Mouse (Mus musculus): ENCODE measurements around the gene Ube2d1. TPM values are rescaled to one million over a fixed set of nuclear protein-coding genes. Genes with fewer than 3 reads are reported as not detected.

Ube2d1 gene
- polyA plus RNA-seq, 1 experiment from 2014 or later = 55.5 TPM

DNA sequence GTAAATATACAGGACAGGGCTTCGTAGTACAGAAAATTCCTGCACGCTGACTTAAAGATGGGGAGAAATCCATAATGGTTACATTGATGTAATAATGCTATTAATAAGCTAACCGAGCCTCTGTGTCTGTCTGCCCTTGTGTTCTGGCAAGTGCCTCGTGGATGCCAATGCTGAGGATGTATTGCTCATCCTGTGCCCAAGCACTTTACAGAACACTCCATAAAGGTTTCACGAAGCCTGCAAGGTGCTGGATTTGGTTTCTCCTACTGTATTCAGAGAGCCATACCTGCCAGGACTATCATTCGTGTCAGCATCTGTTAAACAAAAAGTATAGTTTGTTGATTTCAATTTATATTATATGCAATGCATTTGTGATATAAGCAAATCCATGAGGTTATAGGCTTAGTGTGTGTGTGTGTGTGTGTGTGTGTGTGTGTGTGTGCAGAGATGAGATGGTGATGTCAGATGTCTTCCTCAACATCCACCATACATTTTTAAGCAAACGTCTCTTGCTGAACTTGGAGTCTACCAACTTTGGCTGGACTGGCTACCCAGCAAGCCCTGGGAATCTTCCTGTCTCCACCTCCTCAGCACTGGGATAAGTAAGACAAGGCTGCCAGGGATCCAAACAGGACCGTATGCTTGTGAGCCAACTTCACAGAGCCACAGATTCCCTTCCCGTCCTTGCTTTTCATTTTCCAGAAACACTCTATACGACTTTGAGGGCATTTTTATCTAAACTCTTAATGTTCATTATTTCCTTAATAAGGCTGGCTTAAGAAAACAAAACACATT lies 35.8 kb downstream of the Ube2d1 start:
- WGBS = 71% methylated on average over 10 of the region's 10 CpGs
- Histone ChIP-seq H3K4me1 (replicated peaks; ENCODE audit: control insufficient read depth, insufficient read depth, low read length) (no peaks in the 10 kb centered on the region), H3K27ac (ENCODE audit: low read length) (no peak overlapping the region), H3K4me2 (ENCODE audit: low read depth, low read length) (no peak overlapping the region), H3K4me3 (ENCODE audit: low read length) (no peak overlapping the region), H3K27me3 (ENCODE audit: control insufficient read depth, insufficient read depth, low read depth, low read length) (no peaks in the 10 kb centered on the region), H3K36me3 (ENCODE audit: control insufficient read depth, insufficient read depth, low read length) (no peaks in the 10 kb centered on the region; the same call in 1 of the 2 replicates), H3K9me3 (ENCODE audit: control insufficient read depth, low read length) (no peaks in the 10 kb centered on the region), H3K9ac (ENCODE audit: low read length) (no peak overlapping the region)
- ATAC-seq (ENCODE audit: low read depth) = no peak

DNA sequence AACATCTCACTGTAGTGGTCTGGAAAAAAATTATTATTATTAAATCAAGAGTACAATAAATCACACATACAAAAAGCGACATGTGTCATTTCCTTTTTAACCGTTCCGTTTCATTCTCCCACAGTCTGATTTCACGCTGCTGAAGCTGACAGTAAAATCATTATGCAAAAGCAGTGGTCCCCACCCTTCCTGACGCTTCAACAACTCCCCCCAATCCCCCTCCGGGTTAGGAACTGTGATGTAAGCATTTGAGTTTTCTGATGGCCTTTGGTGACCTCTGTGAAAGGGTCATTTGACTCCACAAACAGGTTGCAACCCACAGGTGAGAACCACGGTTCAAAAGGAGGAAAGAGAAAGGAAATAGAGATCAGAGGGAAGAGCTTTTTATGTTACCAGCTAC lies 38.1 kb downstream of the Ube2d1 start:
- WGBS = 37% methylated on average over 7 of the region's 7 CpGs
- Histone ChIP-seq H3K9me3 (ENCODE audit: control insufficient read depth, low read length) (no peaks in the 10 kb centered on the region), H3K4me3 (ENCODE audit: low read length) (no peak overlapping the region), H3K27me3 (ENCODE audit: control insufficient read depth, insufficient read depth, low read depth, low read length) (no peaks in the 10 kb centered on the region), H3K4me1 (replicated peaks; ENCODE audit: control insufficient read depth, insufficient read depth, low read length) (no peaks in the 10 kb centered on the region), H3K36me3 (ENCODE audit: control insufficient read depth, insufficient read depth, low read length) (no peaks in the 10 kb centered on the region), H3K27ac (ENCODE audit: low read length) (no peak overlapping the region), H3K4me2 (ENCODE audit: low read depth, low read length) (no peak overlapping the region), H3K9ac (ENCODE audit: low read length) (no peak overlapping the region)
- ATAC-seq (ENCODE audit: low read depth) = no peak

DNA sequence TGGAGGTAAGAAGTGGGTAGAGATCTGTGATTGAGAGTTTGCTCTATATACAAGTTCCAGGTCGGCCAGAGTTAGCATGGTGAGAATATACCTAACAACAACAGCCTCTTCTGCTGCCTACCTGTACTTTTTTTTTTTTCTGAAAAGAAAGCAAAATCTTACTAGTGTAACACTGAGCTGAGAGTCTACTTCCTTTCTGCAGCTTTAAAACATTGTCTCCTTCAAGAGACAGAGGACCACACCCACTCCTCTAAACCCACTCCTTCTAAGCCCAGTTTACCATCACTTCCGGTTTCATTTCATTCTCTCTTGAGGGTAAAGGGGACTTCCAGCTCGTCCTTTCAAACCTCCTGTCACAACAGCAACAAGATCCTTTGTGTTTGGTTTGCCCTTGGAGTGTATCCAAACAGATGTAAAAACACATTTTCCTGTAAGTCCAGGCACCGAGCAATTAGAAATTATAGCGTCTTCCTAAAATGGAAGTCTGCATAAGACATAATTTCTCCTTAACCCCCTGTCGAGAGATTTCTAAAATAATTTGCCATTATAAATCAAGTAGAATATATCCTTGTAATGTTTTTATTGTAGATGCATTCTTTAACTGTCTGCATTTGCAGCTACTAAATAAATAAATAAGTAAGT lies 45.5 kb downstream of the Ube2d1 start:
- Histone ChIP-seq H3K27me3 (ENCODE audit: control insufficient read depth, insufficient read depth, low read depth, low read length) (no peaks in the 10 kb centered on the region), H3K9me3 (ENCODE audit: control insufficient read depth, low read length) (no peaks in the 10 kb centered on the region), H3K9ac (ENCODE audit: low read length) (no peak overlapping the region), H3K4me3 (ENCODE audit: low read length) (peak overlapping the region; percentile 31), H3K27ac (ENCODE audit: low read length) (no peak overlapping the region), H3K36me3 (ENCODE audit: control insufficient read depth, insufficient read depth, low read length) (peaks cover 7% of the 10 kb centered on the region; the same call in 1 of the 2 replicates), H3K4me2 (ENCODE audit: low read depth, low read length) (peak overlapping the region; percentile 46), H3K4me1 (replicated peaks; ENCODE audit: control insufficient read depth, insufficient read depth, low read length) (peaks cover 7% of the 10 kb centered on the region)
- ATAC-seq (ENCODE audit: low read depth) = no peak
- WGBS = 42% methylated on average over 6 of the region's 6 CpGs

DNA sequence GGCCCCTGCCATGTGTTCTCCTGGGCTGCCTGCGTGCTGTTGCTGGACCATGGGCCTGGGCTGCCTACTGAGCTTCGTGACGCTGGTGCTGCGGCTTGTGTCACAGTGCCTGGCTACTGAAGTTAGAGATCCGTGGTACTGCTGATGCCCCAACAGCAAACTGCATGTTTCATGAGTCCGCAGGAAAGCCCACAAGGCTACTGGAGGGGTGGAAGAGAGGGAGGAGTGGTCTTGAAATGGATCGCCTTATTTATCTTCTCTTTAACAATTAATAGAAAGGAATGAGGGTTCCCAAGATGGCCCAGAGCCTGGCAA lies 46.9 kb downstream of the Ube2d1 start, which contains the start of gene Tfam:
Tfam (minus strand) TSS at position 41 of the 315 bp plus-strand sequence.
- 2% methylated on average over 7 of the region's 7 CpGs for WGBS
- H3K36me3 ChIP-seq (ENCODE audit: control insufficient read depth, insufficient read depth, low read length) = peaks cover 16% of the 10 kb centered on the region

DNA sequence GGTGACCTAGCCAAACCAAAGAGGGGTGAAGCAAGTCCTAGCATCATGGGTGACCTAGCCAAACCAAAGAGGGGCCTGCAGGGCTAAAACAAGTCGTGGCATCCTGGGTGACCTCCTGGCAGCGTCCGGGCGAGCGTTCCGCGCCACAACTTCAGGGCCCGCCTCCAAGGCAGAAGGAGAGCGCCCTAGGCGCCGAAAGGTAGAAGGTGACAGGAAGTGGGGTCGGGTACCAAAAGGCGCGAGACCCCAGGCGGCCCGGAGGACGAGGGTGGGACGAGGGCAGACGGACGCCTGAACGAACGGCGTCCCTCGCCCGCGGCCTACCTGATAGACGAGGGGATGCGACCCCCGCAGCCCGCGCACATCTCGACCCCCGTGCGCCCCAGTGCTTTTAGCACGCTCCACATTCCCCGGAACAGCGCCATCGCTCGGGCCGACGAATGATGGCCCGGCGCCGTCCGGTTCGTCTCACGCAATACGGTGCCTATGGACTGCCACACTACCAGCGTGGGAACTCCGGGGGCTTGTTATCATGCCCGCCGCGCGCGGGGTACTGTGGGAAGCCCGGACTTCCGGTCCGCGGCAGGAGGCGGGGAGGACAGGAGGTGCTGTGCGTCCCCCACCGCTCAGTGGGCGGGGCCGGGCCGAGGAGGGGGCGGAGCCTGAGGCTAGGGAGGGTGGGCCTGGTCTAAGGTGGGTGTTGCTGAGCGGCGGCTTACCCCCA lies 47.4 kb downstream of the Ube2d1 start:
- Histone ChIP-seq H3K9ac (ENCODE audit: low read length) (peak overlapping the region; percentile 89), H3K4me2 (ENCODE audit: low read depth, low read length) (peak overlapping the region; percentile 51), H3K9me3 (ENCODE audit: control insufficient read depth, low read length) (no peaks in the 10 kb centered on the region), H3K27ac (ENCODE audit: low read length) (peak overlapping the region; percentile 64; the same call in 1 of the 2 replicates), H3K36me3 (ENCODE audit: control insufficient read depth, insufficient read depth, low read length) (peaks cover 19% of the 10 kb centered on the region), H3K4me3 (ENCODE audit: low read length) (peak overlapping the region; percentile 81), H3K27me3 (ENCODE audit: control insufficient read depth, insufficient read depth, low read depth, low read length) (no peaks in the 10 kb centered on the region), H3K4me1 (replicated peaks; ENCODE audit: control insufficient read depth, insufficient read depth, low read length) (peaks cover 7% of the 10 kb centered on the region)
- peak; percentile 99 for ATAC-seq (ENCODE audit: low read depth)
- under 1% methylated on average over 66 of the region's 68 CpGs for WGBS

More for the DNA sequence above, 46.9 kb downstream of the Ube2d1 start, which contains the start of gene Tfam:
- no peak for ATAC-seq (ENCODE audit: low read depth)
- Histone ChIP-seq H3K4me2 (ENCODE audit: low read depth, low read length) (peak within 1 kb of the TSS; percentile 51), H3K27me3 (ENCODE audit: control insufficient read depth, insufficient read depth, low read depth, low read length) (no peaks in the 10 kb centered on the region), H3K4me3 (ENCODE audit: low read length) (peak within 1 kb of the TSS; percentile 81), H3K9ac (ENCODE audit: low read length) (peak within 1 kb of the TSS; percentile 89), H3K9me3 (ENCODE audit: control insufficient read depth, low read length) (no peaks in the 10 kb centered on the region), H3K4me1 (replicated peaks; ENCODE audit: control insufficient read depth, insufficient read depth, low read length) (peaks cover 7% of the 10 kb centered on the region), H3K27ac (ENCODE audit: low read length) (peak within 1 kb of the TSS; percentile 64; the same call in 1 of the 2 replicates)

DNA sequence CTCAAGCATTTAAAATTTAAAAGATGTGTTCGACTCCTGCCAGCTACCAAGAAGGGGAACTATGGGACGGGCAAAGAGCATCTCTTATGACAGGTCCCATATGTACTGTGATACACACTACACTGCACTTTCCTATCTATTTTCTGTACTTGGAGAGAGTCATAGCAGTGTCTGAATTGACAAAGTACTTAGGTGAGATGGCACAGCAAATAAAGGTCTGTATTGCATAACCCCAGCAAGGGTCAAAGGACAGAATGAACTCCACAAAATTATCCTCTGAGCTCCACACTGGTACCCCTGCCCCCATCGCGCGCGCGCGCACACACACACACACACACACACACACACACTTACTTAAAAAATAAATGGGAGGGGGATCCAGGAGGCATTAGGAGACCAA lies 51.0 kb downstream of the Ube2d1 start:
- Histone ChIP-seq H3K9me3 (ENCODE audit: control insufficient read depth, low read length) (no peaks in the 10 kb centered on the region), H3K4me1 (replicated peaks; ENCODE audit: control insufficient read depth, insufficient read depth, low read length) (peaks cover 3% of the 10 kb centered on the region), H3K4me3 (ENCODE audit: low read length) (no peak overlapping the region), H3K4me2 (ENCODE audit: low read depth, low read length) (no peak overlapping the region), H3K9ac (ENCODE audit: low read length) (no peak overlapping the region), H3K27ac (ENCODE audit: low read length) (no peak overlapping the region), H3K27me3 (ENCODE audit: control insufficient read depth, insufficient read depth, low read depth, low read length) (no peaks in the 10 kb centered on the region), H3K36me3 (ENCODE audit: control insufficient read depth, insufficient read depth, low read length) (peaks cover 27% of the 10 kb centered on the region)
- WGBS = 92% methylated on average over 8 of the region's 8 CpGs
- no peak for ATAC-seq (ENCODE audit: low read depth)

DNA sequence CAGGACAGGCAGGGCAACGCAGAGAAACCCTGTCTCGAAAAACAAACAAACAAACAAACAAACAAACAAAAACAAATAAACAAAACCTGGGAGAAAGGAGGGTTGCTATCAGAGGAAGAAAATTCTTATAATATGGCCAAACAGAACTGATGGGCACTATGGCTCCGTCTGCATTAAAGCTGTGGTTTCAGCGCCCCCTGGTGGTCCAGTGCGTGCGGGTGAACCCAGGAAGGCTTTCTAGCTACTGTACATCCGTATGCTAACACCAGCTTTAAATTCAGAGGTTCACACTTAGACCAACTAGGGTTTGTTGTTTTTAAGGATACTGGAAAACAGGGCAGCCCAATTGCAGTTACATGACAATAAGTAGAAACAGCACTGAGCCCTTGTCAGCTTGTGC lies 59.2 kb downstream of the Ube2d1 start:
- no peaks in the 10 kb centered on the region for H3K4me1 ChIP-seq (replicated peaks; ENCODE audit: control insufficient read depth, insufficient read depth, low read length)
- peaks cover 35% of the 10 kb centered on the region for H3K36me3 ChIP-seq (ENCODE audit: control insufficient read depth, insufficient read depth, low read length)
- H3K4me3 ChIP-seq (ENCODE audit: low read length) = no peak overlapping the region
- no peak overlapping the region for H3K4me2 ChIP-seq (ENCODE audit: low read depth, low read length)
- WGBS = 37% methylated on average over 7 of the region's 7 CpGs
- H3K9ac ChIP-seq (ENCODE audit: low read length) = no peak overlapping the region
- ATAC-seq (ENCODE audit: low read depth) = peak; percentile 56; the same call in 1 of the 2 replicates
- no peaks in the 10 kb centered on the region for H3K9me3 ChIP-seq (ENCODE audit: control insufficient read depth, low read length)
- H3K27me3 ChIP-seq (ENCODE audit: control insufficient read depth, insufficient read depth, low read depth, low read length) = no peaks in the 10 kb centered on the region
- no peak overlapping the region for H3K27ac ChIP-seq (ENCODE audit: low read length)

DNA sequence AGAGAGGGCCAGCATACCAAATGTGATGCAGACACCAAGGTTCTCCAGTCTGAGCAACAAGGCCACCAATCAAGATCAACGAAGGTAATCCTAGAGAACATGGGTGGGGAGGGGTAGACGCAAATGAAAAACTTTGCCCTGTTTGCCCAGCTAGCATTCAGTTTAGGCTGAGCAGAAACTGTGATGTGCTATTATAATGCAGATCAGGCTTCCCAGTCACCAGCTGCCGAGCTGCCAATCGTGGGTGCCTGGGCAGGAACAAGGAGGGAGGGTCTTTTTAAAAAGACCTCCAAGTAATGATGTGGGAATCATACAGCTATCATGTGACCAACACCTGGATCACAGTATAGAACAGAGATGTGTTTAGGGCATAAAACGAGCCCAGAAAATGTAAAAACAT lies 62.0 kb downstream of the Ube2d1 start:
- Histone ChIP-seq H3K27ac (ENCODE audit: low read length) (no peak overlapping the region), H3K9ac (ENCODE audit: low read length) (no peak overlapping the region), H3K4me3 (ENCODE audit: low read length) (no peak overlapping the region), H3K36me3 (ENCODE audit: control insufficient read depth, insufficient read depth, low read length) (peaks cover 17% of the 10 kb centered on the region), H3K4me1 (replicated peaks; ENCODE audit: control insufficient read depth, insufficient read depth, low read length) (no peaks in the 10 kb centered on the region), H3K9me3 (ENCODE audit: control insufficient read depth, low read length) (no peaks in the 10 kb centered on the region), H3K27me3 (ENCODE audit: control insufficient read depth, insufficient read depth, low read depth, low read length) (no peaks in the 10 kb centered on the region), H3K4me2 (ENCODE audit: low read depth, low read length) (no peak overlapping the region)
- 85% methylated on average over 5 of the region's 5 CpGs for WGBS
- ATAC-seq (ENCODE audit: low read depth) = no peak

DNA sequence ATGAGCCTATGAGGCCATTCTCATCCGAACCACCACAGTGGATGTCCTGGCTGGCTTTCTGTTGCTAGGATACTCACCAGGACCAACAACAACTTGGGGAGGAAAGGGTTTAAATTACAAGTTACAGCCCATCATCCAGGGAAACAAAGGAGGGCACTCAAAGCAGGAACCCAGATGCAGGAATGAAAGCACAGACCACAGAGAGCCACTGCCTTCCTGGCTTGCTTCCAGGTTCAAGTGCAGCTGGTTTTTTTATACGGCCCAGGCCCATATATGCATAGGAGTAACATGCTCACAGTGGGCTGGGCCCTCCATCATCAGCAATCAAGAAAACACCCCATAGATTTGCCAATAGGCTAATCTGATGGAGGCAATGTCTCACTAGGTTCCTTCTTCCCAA lies 62.4 kb downstream of the Ube2d1 start:
- Histone ChIP-seq H3K9ac (ENCODE audit: low read length) (no peak overlapping the region), H3K9me3 (ENCODE audit: control insufficient read depth, low read length) (no peaks in the 10 kb centered on the region), H3K4me3 (ENCODE audit: low read length) (no peak overlapping the region), H3K36me3 (ENCODE audit: control insufficient read depth, insufficient read depth, low read length) (peaks cover 15% of the 10 kb centered on the region), H3K27me3 (ENCODE audit: control insufficient read depth, insufficient read depth, low read depth, low read length) (no peaks in the 10 kb centered on the region), H3K4me2 (ENCODE audit: low read depth, low read length) (no peak overlapping the region), H3K4me1 (replicated peaks; ENCODE audit: control insufficient read depth, insufficient read depth, low read length) (no peaks in the 10 kb centered on the region), H3K27ac (ENCODE audit: low read length) (no peak overlapping the region)
- 90% methylated on average over 2 of the region's 2 CpGs for WGBS
- no peak for ATAC-seq (ENCODE audit: low read depth)

Data from lung, embryonic 16.5 days (tissue).